Mouse (Mus musculus) liver, embryonic 15.5 days (tissue): ENCODE measurements around the gene Ttc7. TPM values are rescaled to one million over a fixed set of nuclear protein-coding genes. Genes with fewer than 3 reads are reported as not detected.

Experiments used
- ATAC-seq: fragments of 200-750 bp; cut with Nextera tagmentation; 2 replicates; pipeline ENCODE4 v1.8.0; 2017; ENCODE audit warnings: moderate number of reproducible peaks, mild to moderate bottlenecking, moderate library complexity; ENCODE audit not compliant: insufficient read depth
- H3K27ac ChIP-seq: fragments of 300-500 bp; sonication (generic); replicated peaks from 2 replicates; pipeline ENCODE4 v1.5.1; 2015; ENCODE audit warnings: mild to moderate bottlenecking, inconsistent platforms
- H3K27me3 ChIP-seq: fragments of 300-500 bp; sonication (generic); 2 replicates; pipeline ENCODE4 v1.6.1; 2015; ENCODE audit warnings: mild to moderate bottlenecking, inconsistent platforms
- H3K36me3 ChIP-seq: fragments of 300-500 bp; sonication (generic); replicated peaks from 2 replicates; pipeline ENCODE4 v1.6.1; 2015; ENCODE audit warnings: moderate library complexity, mild to moderate bottlenecking, inconsistent platforms
- H3K4me1 ChIP-seq: fragments of 300-500 bp; sonication (generic); replicated peaks from 2 replicates; pipeline ENCODE4 v1.6.1; 2015; ENCODE audit warnings: inconsistent platforms
- H3K4me2 ChIP-seq: fragments of 300-500 bp; sonication (generic); 2 replicates; pipeline ENCODE4 v1.6.1; 2015; ENCODE audit warnings: moderate library complexity, mild to moderate bottlenecking, inconsistent platforms
- H3K4me3 ChIP-seq: fragments of 300-500 bp; sonication (generic); replicated peaks from 2 replicates; pipeline ENCODE4 v1.5.1; 2015; ENCODE audit warnings: mild to moderate bottlenecking, inconsistent platforms
- H3K9ac ChIP-seq: fragments of 300-500 bp; sonication (generic); 2 replicates; pipeline ENCODE4 v1.6.1; 2015; ENCODE audit warnings: moderate library complexity, mild to moderate bottlenecking, inconsistent platforms
- H3K9me3 ChIP-seq: fragments of 300-500 bp; sonication (generic); replicated peaks from 2 replicates; pipeline ENCODE4 v1.6.1; 2016; ENCODE audit warnings: inconsistent platforms
- WGBS: fragments of 180-500 bp; shearing (Covaris S2); methylation state at CpG from one replicate; pipeline ENCODE4 v1.1.7; 2015; ENCODE audit warnings: mixed read lengths; ENCODE audit not compliant: insufficient replicate concordance; 5-methylcytosine and 5-hydroxymethylcytosine counted together
- polyA plus RNA-seq: library from polyadenylated mRNA; unstranded; fragments of >200 nt; fragmentation: Nextera tagmentation; extraction: Ambion mirVana; gene quantifications from 2 replicates; pipeline ENCODE4 v1.2.1, GENCODE M21; 2015

Gene Ttc7
- polyA plus RNA-seq, 1 experiment from 2014 or later = 10.8 TPM

GRCm38 (mm10) chr17:87330250-87330920, 47.7 kb downstream of the Ttc7 start:
- no peak overlapping the region for H3K9ac ChIP-seq
- 62% methylated on average over 22 of the region's 22 CpGs for WGBS
- H3K9me3 ChIP-seq = no peaks in the 10 kb centered on the region
- H3K27ac ChIP-seq = no peak overlapping the region
- no peak for ATAC-seq
- no peak overlapping the region for H3K4me3 ChIP-seq
- H3K27me3 ChIP-seq = no peaks in the 10 kb centered on the region
- no peak overlapping the region; the same call in 1 of the 2 replicates for H3K4me2 ChIP-seq
- peaks cover 32% of the 10 kb centered on the region for H3K4me1 ChIP-seq
- peaks cover 25% of the 10 kb centered on the region for H3K36me3 ChIP-seq

- 7% methylated on average over 11 of the region's 11 CpGs for WGBS
- ATAC-seq = peak; percentile 43
Measured at GRCm38 (mm10) chr17:87330921-87331291, 48.2 kb downstream of the Ttc7 start.

GRCm38 (mm10) chr17:87331336-87332141, 48.9 kb downstream of the Ttc7 start:
- no peak overlapping the region for H3K4me3 ChIP-seq
- WGBS = 54% methylated on average over 11 of the region's 11 CpGs
- H3K9ac ChIP-seq = no peak overlapping the region
- no peak overlapping the region for H3K4me2 ChIP-seq
- no peak overlapping the region for H3K27ac ChIP-seq
- no peak for ATAC-seq
- no peaks in the 10 kb centered on the region for H3K9me3 ChIP-seq
- H3K27me3 ChIP-seq = no peaks in the 10 kb centered on the region
- H3K4me1 ChIP-seq = peaks cover 23% of the 10 kb centered on the region
- H3K36me3 ChIP-seq = peaks cover 36% of the 10 kb centered on the region

More at GRCm38 (mm10) chr17:87330921-87331291, 48.2 kb downstream of the Ttc7 start:
- Histone ChIP-seq H3K36me3 (peaks cover 30% of the 10 kb centered on the region), H3K27ac (no peak overlapping the region), H3K4me2 (no peak overlapping the region; the same call in 1 of the 2 replicates), H3K4me1 (peaks cover 27% of the 10 kb centered on the region), H3K4me3 (no peak overlapping the region), H3K27me3 (no peaks in the 10 kb centered on the region), H3K9ac (no peak overlapping the region), H3K9me3 (no peaks in the 10 kb centered on the region)

- 58% methylated on average over 9 of the region's 9 CpGs for WGBS
- no peak overlapping the region for H3K4me2 ChIP-seq
- H3K9ac ChIP-seq = no peak overlapping the region
- no peaks in the 10 kb centered on the region for H3K9me3 ChIP-seq
- ATAC-seq = no peak
- H3K27me3 ChIP-seq = no peaks in the 10 kb centered on the region
- H3K4me3 ChIP-seq = no peak overlapping the region
- H3K4me1 ChIP-seq = peaks cover 18% of the 10 kb centered on the region
- H3K36me3 ChIP-seq = peaks cover 42% of the 10 kb centered on the region
- H3K27ac ChIP-seq = no peak overlapping the region
Measured at GRCm38 (mm10) chr17:87332142-87332815, 49.6 kb downstream of the Ttc7 start.

GRCm38 (mm10) chr17:87332887-87333286, 50.2 kb downstream of the Ttc7 start:
- no peak for ATAC-seq
- Histone ChIP-seq H3K9me3 (no peaks in the 10 kb centered on the region), H3K27me3 (no peaks in the 10 kb centered on the region), H3K9ac (no peak overlapping the region), H3K4me2 (no peak overlapping the region), H3K4me3 (no peak overlapping the region), H3K27ac (no peak overlapping the region), H3K4me1 (peaks cover 13% of the 10 kb centered on the region), H3K36me3 (peaks cover 45% of the 10 kb centered on the region)
- WGBS = 65% methylated on average over 6 of the region's 6 CpGs

- H3K9me3 ChIP-seq = no peaks in the 10 kb centered on the region
- no peaks in the 10 kb centered on the region for H3K27me3 ChIP-seq
- no peak overlapping the region for H3K9ac ChIP-seq
- H3K27ac ChIP-seq = no peak overlapping the region
- H3K4me1 ChIP-seq = peaks cover 13% of the 10 kb centered on the region
- ATAC-seq = no peak
- no peak overlapping the region for H3K4me3 ChIP-seq
- H3K36me3 ChIP-seq = peaks cover 49% of the 10 kb centered on the region
- H3K4me2 ChIP-seq = no peak overlapping the region
- 84% methylated on average over 12 of the region's 12 CpGs for WGBS
Measured at GRCm38 (mm10) chr17:87334162-87334561, 51.5 kb downstream of the Ttc7 start.

- no peak overlapping the region for H3K27ac ChIP-seq
- no peak overlapping the region for H3K9ac ChIP-seq
- ATAC-seq = no peak
- H3K9me3 ChIP-seq = no peaks in the 10 kb centered on the region
- peaks cover 43% of the 10 kb centered on the region for H3K36me3 ChIP-seq
- 91% methylated on average over 14 of the region's 14 CpGs for WGBS
- H3K4me2 ChIP-seq = no peak overlapping the region
- H3K4me1 ChIP-seq = peaks cover 13% of the 10 kb centered on the region
- H3K4me3 ChIP-seq = no peak overlapping the region
- H3K27me3 ChIP-seq = no peaks in the 10 kb centered on the region
Measured at GRCm38 (mm10) chr17:87335152-87335551, 52.5 kb downstream of the Ttc7 start.

GRCm38 (mm10) chr17:87335727-87336126, 53.0 kb downstream of the Ttc7 start:
- H3K27ac ChIP-seq = no peak overlapping the region
- H3K27me3 ChIP-seq = no peaks in the 10 kb centered on the region
- WGBS = 55% methylated on average over 2 of the region's 2 CpGs
- H3K9me3 ChIP-seq = no peaks in the 10 kb centered on the region
- H3K4me2 ChIP-seq = no peak overlapping the region
- H3K36me3 ChIP-seq = peaks cover 47% of the 10 kb centered on the region
- no peak for ATAC-seq
- H3K4me1 ChIP-seq = peaks cover 10% of the 10 kb centered on the region
- H3K9ac ChIP-seq = no peak overlapping the region
- H3K4me3 ChIP-seq = no peak overlapping the region

- ATAC-seq = no peak
- 80% methylated on average over 12 of the region's 12 CpGs for WGBS
- no peaks in the 10 kb centered on the region for H3K4me1 ChIP-seq
- no peaks in the 10 kb centered on the region for H3K9me3 ChIP-seq
- H3K27me3 ChIP-seq = no peaks in the 10 kb centered on the region
- H3K36me3 ChIP-seq = peaks cover 48% of the 10 kb centered on the region
- H3K27ac ChIP-seq = no peak overlapping the region
- no peak overlapping the region for H3K4me2 ChIP-seq
- no peak overlapping the region for H3K9ac ChIP-seq
- H3K4me3 ChIP-seq = no peak overlapping the region
Measured at GRCm38 (mm10) chr17:87336910-87337309, 54.2 kb downstream of the Ttc7 start.

GRCm38 (mm10) chr17:87337683-87338082, 55.0 kb downstream of the Ttc7 start:
- H3K4me1 ChIP-seq = no peaks in the 10 kb centered on the region
- H3K9me3 ChIP-seq = no peaks in the 10 kb centered on the region
- peaks cover 56% of the 10 kb centered on the region for H3K36me3 ChIP-seq
- 64% methylated on average over 7 of the region's 7 CpGs for WGBS
- H3K27ac ChIP-seq = no peak overlapping the region
- no peak for ATAC-seq
- no peak overlapping the region for H3K9ac ChIP-seq
- no peak overlapping the region for H3K4me3 ChIP-seq
- H3K4me2 ChIP-seq = no peak overlapping the region
- no peaks in the 10 kb centered on the region for H3K27me3 ChIP-seq

GRCm38 (mm10) chr17:87339122-87339521, 56.4 kb downstream of the Ttc7 start:
- Histone ChIP-seq H3K27ac (no peak overlapping the region), H3K4me3 (no peak overlapping the region), H3K9me3 (no peaks in the 10 kb centered on the region), H3K9ac (no peak overlapping the region), H3K27me3 (no peaks in the 10 kb centered on the region), H3K4me2 (no peak overlapping the region), H3K36me3 (peaks cover 51% of the 10 kb centered on the region), H3K4me1 (peaks cover 11% of the 10 kb centered on the region)
- ATAC-seq = no peak
- WGBS = 78% methylated on average over 1 of the region's 1 CpGs
